Mouse (Mus musculus) testis, postnatal 14 days (tissue): ENCODE data around the gene Pcif1.
A peak's percentile ranks its signal among the peaks of the same experiment; 100 is the strongest.
"Not testable (repeated sequence)": the region's sequence is repeated elsewhere in the genome, so short reads cannot be mapped to it uniquely, and the experiment has no call there.

Experiments used
- DNase-seq: peaks from one replicate; pipeline ENCODE4 v3.0.0; 2021; ENCODE audit warnings: low spot score

Pcif1 gene

DNA sequence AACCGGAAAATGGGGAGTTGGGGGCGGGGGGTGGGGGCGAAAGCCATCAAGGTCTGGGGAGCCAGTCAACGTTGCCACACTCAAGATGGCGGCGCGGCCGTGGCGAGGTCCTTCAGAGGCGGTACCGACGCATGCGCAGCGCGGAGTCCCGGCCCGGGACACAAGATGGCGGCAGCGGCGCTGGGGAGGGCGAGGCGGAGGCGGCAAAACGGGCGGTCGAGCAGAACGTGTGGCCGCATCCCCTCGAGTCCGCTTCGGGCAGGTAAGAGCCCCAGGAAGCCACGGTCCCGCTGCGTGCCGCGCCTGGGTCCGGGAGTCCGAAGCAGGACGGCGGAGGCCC lies at the start of gene Pcif1:
Pcif1 (plus strand) TSS at position 77 of the 340 bp plus-strand sequence.
- DNase-seq = peak; percentile 92

DNA sequence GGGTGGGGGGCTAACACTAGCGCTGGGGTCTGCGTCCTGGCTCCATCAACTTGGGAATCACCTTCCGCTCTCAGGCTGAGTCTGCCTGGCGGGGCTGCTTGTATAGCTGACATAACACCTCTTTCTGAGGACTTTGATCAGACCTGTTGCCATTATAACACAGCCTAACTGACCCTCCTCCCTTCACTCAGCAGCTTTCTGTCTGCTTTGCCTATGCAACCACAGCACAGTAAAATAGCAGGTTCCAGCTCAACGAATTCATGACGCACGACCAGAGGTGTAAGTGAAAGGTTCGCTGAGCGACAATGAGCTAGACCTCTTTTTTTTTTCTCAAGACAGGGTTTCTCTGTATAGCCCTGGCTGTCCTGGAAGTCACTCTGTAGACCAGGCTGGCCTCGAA lies 48.1 kb upstream of the Pcif1 start:
- DNase-seq = no peak

DNA sequence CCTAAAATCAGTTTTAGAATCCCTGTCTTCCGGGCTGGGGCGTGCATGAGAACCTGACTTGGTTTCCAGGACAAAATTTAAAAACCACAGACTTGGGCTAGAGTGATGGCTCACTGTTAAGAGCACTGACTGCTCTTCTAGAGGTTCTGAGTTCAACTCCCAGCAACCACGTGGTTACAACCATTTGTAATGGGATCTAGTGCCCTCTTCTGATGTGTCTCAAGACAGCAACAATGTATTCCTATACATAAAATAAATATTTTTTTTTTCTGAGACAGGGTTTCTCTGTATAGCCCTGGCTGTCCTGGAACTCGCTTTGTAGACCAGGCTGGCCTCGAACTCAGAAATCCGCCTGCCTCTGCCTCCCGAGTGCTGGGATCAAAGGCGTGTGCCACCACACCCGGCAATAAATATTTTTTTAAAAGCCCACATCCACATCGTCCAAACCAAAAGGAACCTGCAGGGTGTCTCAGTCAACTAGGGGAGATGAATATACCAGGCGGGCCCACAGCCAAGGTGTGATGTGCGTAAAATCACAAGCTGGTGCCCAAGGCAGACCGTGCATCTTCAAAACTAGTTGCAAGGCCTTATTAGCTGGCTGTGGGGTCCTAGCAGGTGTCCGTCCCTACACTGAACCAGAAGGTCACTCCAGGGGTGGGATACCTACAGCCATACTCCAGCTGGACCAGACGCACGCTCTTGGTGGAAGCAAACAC lies 46.9 kb upstream of the Pcif1 start:
- no peak for DNase-seq

DNA sequence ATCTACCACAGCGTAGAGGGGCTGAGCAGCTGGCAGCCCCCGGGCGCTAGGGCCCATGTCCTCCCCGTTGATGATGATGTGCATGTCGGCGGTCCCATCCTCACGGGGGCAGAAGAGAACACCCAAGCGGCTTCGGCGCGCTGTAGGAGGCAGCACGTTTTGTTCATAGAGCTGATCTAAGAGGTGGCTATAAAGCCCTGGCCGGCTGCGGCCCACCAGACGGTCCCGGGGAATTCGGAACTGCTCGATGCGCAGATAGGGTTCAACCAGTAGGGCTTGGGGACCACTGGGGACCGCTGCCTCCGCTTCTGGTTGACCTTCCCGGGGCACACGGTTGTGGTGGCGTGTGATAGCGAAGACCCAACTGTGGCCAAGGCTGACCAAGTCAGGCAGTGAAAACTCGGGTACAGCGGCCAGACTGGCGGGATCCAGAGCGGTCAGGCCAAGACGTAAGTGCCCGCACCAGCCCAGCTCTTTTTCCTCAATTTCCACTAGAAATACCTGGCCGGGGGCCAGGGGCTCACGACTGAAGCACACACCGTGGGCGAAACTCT lies 46.3 kb upstream of the Pcif1 start, which contains the start of gene Ctsa:
Ctsa (plus strand) TSS at position 126 of the 554 bp plus-strand sequence.
- DNase-seq = peak; percentile 62

DNA sequence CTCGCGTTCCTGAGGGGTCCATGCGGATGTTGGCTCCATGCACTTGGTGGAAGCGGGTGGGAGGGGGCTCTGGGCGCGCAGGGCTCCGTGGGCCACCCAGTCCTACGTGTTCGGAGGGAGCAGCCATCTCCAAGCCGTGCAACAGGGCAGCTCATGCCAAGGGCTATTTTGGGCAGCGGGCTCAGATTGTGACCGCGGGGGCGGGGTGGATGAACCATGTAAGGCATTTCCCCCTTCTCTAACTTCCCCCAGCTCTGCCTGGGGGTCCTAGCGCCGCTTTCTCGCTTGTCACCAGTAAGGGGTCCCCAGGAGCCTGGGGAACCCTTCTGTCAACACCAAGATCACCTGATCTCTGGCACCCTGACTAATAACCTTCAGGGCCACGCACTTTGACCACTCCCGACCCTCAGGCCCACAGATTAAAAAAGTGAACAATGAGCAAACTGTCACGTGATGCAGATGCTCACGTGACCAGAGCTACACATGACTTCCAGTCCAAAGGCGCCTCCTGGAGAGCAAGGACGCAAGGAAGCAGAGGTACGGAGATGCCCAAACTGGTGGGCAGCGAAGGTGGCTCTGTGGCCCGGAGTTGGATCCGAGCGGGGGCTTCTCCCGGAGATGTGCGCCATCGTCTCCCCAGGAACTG lies 45.7 kb upstream of the Pcif1 start, which contains the start of gene Neurl2:
Neurl2 (minus strand) TSS at position 143 of the 646 bp plus-strand sequence.
- DNase-seq = peak; percentile 86

DNA sequence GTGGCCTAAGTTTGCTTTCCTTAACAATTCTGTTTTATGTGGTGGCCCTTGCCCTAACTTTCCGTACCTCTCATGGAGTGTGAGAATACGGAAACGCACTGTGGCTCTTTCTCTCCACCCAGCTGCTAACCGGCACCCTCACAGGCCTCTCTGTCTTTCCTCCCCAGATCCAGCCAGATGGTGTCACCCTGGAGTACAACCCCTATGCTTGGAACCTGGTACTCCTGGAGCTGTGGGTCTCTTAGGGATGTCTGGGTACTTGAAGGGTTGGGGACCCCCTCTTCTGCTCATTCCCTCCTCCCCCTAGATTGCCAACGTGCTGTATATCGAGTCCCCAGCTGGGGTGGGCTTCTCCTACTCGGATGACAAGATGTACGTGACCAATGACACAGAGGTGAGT lies 44.6 kb upstream of the Pcif1 start:
- no peak for DNase-seq

DNA sequence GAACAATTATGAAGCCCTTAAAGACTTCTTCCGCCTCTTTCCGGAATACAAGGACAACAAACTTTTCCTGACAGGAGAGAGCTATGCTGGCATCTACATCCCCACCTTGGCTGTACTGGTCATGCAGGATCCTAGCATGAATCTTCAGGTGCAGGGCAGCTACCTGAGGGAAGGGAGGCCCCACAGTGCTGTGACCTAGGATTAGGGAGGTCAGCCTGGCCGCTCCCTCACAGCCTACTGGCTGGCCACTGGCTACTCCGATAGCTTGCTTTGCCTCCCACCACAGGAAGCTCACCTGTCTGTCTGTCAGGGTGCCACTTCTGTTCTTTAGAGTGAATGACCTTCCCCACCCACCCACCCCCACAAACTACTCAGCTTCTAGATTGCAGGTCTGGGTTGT lies 43.9 kb upstream of the Pcif1 start:
- no peak for DNase-seq

DNA sequence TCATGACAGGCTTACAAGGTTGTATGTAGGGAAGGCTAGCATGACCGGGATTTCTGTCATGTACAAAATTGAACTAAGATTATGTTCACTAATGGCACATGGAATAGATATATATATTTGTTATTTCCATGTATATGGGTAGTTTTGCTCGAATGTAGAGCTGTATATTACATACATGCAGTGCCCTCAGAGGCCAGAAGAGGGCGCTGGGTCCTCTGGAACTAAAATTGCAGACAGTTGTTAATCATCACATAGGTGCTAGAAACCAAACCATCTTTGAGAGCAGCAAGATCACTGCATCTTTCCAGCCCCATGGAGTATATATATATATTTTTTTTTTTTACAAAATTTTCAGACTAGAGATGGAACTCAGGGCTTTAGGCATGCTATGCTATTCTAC lies 33.3 kb upstream of the Pcif1 start:
- no peak for DNase-seq

DNA sequence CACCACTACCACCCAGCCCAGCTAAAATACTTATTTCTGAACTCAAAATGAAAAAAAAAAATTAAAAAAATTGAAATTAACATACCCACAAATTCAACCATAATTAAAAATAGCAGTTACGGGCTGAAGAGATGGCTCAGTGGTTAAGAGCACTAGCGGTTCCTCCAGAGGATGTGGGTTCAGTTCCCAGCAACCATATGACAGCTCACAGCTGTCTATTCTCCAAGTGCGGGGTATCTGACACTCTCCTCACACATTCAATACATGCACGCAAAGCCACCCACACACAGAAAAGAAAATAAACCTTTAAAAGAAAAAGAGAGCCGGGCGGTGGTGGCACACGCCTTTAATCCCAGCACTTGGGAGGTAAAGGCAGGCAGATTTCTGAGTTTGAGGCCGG lies 29.0 kb upstream of the Pcif1 start:
- no peak for DNase-seq

DNA sequence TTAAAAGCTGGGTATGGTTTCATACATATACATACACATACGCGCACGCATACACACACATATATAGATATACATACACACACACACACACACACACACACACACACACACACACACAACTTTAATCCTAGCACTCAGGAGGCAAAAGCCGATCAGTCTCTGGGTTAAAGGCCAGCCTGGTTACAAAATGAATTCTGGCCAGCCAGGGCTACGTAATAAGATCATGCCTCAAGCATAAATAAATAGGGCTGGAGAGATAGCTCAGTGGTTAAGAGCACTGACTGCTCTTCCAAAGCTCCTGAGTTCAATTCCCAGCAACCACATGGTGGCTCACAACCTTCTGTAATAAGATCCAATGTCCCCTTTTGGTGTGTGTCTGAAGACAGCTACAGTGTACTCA lies 23.5 kb upstream of the Pcif1 start:
- not testable (repeated sequence) for DNase-seq

DNA sequence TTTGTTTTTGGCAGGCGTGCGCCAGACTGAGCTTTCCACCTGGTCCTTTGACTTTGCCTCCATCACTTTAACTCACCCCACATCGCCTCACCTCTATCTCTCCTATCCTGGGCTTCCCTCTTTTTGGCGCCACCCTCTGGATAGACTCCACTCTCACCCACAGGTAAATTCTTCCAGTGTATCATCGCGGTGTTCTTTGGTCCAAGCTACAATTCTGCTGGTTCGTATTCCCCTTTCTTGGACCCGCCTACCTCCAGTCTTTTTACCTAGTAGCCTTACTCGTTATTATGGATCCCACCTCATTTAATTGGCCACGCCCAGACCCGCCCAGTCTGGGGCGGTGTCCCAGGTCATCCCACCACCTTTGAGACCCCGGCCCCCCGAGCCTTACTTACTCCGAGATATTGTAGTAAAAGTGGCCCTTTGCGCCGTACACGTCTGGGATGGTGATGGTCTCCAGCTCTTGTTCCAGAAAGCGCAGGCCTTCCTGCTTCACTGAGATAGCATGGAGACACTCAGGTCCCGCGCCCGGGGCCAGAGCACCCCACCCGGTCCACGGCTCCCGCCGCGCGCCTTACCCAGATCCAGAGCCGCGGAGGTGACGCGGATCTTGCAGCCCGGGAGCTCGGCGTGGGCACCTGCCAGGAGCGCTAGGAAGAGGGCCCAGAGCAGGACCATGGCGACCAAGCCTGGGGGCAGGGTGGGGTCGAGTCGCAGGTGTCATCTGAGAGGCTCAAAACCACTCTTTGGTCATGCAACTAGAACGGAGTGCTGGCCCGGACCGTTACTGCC lies 22.6 kb upstream of the Pcif1 start:
- DNase-seq = no peak

DNA sequence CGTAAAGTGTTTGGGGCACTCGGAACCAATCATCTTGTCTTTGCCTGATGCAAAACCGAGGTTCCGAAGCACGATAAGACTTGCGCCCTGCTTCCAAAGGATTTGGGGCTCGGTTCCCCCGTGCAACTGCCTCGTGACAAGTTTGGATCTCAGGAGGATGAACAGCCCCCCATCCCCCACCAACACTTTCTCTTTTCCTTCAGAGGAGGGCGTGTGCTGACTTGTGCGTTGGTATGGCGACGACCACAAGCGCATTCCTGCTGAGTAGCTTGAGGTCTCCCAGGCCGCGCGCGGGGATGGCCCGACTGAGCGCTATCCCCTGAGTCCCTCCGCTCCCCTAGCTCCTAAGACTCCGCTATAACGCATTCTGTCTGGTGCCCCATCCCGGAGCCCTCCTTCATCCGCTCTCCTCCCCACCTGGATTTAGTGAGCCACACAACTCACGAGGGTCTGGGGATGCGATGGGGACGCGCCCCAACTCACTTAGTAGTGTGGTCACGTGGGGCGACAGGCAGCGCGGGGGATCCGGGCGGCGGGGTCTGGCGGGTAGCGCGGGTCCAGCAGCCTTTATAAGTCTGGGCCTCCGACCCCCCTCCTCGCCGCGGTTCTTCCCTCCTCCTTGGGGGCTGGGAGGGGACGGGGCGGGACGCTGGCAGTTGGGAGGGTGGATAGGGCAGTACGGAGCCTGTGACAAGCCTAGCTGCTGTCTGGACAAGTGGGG lies 21.8 kb upstream of the Pcif1 start, which contains the start of gene Pltp:
Pltp (minus strand) TSS at position 611 of the 721 bp plus-strand sequence.
- peak; percentile 39 for DNase-seq

DNA sequence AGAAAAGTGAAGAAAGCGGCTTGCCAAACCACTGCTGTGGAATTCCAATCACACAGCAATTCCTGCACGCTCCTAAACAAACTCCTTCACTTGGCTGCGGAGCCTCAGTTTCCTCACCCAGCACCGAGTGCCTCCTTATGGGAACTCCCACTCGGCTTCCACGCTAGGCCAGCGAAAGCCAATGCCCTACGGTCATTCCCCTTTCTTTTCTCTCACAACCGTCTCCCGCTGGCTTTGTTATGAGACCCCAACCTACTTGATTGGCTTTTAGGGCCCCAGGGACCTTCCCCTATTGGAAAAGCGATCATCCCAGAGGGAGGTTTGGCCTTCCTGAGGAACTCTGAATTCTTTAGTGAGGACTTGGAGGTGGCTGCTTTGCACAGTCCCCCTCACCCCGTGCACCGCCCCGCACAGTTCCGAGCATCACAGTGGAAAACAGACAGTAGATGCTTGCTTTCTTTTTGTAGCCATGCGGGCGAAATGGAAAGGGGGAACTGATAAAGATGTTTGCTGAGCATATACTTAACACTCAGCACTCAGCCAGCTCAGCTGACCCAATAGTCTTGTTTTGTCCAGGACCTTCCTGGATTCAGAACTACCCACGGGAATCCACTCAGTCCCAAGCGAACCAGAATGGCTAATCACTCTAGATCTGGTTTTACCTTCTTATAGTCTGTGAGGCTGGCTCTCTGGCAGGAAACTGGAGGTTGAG lies 21.1 kb upstream of the Pcif1 start:
- DNase-seq = no peak

DNA sequence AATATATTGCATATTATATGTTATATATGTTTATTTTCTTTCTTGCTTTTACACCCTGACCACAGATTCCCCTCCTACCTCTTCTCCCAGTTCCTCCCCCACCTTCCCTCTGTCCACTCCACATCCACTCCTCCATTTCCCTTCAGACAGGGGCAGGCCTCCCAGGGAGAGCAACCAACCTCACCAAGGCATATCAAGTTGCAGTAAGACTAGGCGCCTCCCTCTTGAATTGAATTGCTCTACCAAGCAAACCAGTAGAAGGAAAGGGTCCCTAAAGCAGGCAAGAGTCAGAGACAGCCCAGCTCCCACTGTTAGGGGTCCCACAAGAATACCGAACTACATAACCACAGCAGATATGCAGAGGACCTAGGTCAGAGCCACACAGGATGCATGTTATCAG lies 19.9 kb upstream of the Pcif1 start:
- no peak for DNase-seq

DNA sequence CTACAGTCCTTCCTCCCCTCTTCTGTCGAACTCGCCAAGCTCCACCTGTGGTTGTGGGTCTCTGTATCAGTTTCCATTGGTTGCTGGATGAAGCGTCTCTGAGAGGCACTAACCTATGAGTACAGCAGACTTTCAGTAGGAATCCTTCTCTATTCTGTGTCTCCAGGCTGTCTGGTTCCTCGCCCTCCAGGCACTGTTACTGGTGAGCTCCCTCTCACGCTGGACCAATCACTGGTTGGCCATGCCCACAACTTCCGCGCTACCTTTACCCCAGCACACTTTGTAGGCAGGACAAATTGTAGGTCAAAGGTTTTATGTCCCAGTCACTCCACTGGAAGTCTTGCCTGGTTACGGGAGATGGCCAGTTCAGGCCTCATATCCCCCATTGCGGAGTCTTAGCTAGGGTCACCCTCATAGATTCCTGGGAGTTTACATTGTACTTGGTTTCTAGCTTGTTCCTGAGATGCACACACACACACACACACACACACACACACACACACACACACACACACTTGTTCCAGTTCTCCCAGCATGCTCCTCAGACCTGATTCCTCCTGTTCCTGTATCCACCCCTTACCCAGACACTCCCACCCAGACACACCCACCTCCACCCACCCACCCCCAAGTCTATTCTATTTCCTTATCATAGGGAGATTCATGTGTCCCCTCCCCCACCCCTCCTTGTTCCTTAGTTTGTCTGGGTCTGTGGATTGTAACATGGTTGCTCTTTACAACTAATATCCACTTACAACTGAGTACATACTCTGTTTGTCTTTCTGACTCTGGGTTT lies 19.3 kb upstream of the Pcif1 start:
- no peak for DNase-seq

DNA sequence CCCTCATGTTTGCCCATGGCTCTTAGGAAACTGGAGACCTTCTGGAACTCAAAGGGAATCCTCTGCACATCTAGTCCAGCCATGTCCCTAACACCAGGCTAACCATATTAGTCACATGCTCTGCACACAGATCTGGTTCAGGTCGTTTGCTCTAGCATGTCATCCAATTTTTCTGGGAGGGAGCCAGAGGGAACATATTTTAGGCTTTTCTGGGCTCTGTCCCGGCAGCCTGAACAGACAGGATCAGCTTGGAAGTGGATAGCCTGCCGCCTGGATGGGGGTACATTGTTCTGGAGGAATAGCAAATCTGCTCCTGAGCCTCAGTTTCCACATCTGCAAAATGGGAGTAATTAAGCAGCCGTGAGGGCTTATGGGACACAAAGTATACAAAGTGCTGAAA lies 18.0 kb upstream of the Pcif1 start:
- DNase-seq = no peak

DNA sequence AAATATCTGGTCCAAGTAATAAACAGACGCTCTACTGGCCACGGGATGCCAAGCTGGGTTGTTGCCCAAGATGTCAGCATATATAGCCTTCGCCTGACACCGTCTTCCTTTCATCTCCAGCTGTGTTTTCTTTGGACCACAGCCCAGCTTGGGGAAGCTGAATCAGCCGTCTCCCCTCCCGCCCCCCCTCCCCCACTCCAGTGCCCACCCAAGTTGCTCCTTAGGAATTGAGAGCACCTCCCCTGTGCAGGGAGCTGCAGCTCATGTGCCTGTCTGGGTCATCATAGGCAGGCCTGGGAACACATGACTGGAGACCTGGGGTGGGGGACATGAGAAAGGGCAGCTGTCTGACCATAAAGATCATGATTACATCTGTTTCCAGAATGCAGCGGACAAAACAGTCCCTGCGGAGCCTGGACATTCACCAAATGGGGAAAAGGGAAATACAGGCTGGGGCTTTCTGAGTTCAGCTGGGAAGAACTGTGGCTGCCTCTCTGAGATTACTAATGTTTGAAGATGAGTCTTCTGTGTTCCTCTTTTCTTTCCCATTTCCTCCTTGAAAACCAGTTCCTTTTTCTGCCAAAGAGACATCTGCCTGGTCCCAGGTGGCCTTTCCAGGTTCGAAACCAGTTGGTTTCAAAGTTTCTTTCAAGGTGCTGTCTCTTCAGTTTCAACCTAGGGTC lies 16.8 kb upstream of the Pcif1 start:
- no peak for DNase-seq

DNA sequence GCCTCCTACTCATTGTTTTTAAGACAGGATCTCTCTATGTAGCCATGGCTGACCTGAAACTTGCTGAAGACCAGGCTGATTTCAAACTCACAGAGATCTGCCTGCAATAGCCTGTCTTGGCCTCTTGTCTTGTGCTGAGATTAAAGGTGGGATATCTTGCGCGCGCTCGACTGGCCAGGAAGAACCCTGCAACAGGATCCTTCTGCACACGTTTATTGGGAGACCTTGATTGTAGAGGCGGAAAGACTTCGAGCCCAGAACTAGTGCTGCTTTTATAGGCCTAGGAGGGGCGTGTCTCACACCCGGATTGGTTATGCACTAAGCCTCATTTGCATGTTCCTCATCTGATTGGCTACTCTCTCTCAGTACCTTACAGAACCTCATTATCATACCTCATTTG lies 15.7 kb upstream of the Pcif1 start:
- not testable (repeated sequence) for DNase-seq

DNA sequence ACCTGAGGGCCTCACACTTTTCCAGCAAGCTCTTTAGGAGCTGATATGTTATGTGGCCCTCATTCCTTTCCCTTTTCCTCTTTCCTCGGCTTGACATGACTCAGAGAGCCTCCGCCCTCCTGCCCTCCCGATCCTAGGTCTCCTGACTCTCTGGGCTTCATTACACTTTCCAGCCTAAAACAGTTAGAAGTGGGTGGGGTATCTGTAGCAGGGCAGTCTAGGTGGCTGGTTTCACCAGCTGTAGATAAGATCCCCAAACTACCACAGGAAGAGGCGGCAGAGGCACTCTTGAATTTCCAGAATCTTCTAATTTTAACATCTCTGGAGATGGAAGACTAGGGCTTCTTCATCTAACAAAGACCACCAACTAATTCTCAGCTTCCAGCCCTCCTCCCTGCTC lies 14.5 kb upstream of the Pcif1 start:
- no peak for DNase-seq
